Mouse (Mus musculus) heart, postnatal 0 days (tissue): ENCODE results near the gene Vwa2. TPM values are rescaled to one million over a fixed set of nuclear protein-coding genes. Genes with fewer than 3 reads are reported as not detected.

Source experiments
- ATAC-seq: fragments of 200-750 bp; cut with Nextera tagmentation; 2 replicates; pipeline ENCODE4 v1.8.0; 2017; ENCODE audit warnings: low read depth, moderate number of reproducible peaks, moderate library complexity; ENCODE audit not compliant: insufficient read depth
- DNase-seq: peaks from one replicate; pipeline ENCODE4 v3.0.0-alpha.2; 2016; ENCODE audit warnings: low spot score
- H3K27ac ChIP-seq: fragments of 300-500 bp; sonication (generic); 2 replicates; pipeline ENCODE4 v1.5.1; 2014; ENCODE audit warnings: low read depth, mild to moderate bottlenecking
- H3K27me3 ChIP-seq: fragments of 300-500 bp; sonication (generic); 2 replicates; pipeline ENCODE4 v1.6.1; 2014; ENCODE audit warnings: low read length, mixed read lengths; ENCODE audit not compliant: control insufficient read depth, insufficient read depth
- H3K36me3 ChIP-seq: fragments of 300-500 bp; sonication (generic); replicated peaks from 2 replicates; pipeline ENCODE4 v1.6.1; 2014; ENCODE audit warnings: low read length, mixed read lengths; ENCODE audit not compliant: control insufficient read depth, insufficient read depth
- H3K4me1 ChIP-seq: fragments of 300-500 bp; sonication (generic); 2 replicates; pipeline ENCODE4 v1.6.1; 2014; ENCODE audit warnings: antibody characterized with exemption; ENCODE audit not compliant: control insufficient read depth, insufficient read depth
- H3K4me2 ChIP-seq: fragments of 300-500 bp; sonication (generic); 2 replicates; pipeline ENCODE4 v1.6.1; 2014; ENCODE audit warnings: low read depth, mild to moderate bottlenecking, low read length, moderate library complexity
- H3K4me3 ChIP-seq: fragments of 300-500 bp; sonication (generic); 2 replicates; pipeline ENCODE4 v1.5.1; 2014; ENCODE audit warnings: low read depth, low read length
- H3K9ac ChIP-seq: fragments of 300-500 bp; sonication (generic); replicated peaks from 2 replicates; pipeline ENCODE4 v1.6.1; 2014; ENCODE audit warnings: low read depth, low read length, mixed read lengths
- H3K9me3 ChIP-seq: fragments of 300-500 bp; sonication (generic); replicated peaks from 2 replicates; pipeline ENCODE4 v1.6.1; 2016; ENCODE audit warnings: low read length; ENCODE audit not compliant: control insufficient read depth
- CTCF ChIP-seq: IDR thresholded peaks from 2 replicates; pipeline ENCODE4 v1.5.1; 2016; ENCODE audit warnings: antibody characterized with exemption, control low read depth, low read depth
- EP300 ChIP-seq: IDR thresholded peaks from 2 replicates; pipeline ENCODE4 v1.6.1; 2016; ENCODE audit warnings: antibody characterized with exemption, low read depth
- WGBS: fragments of 180-500 bp; shearing (Covaris S2); extraction: QIAGEN DNeasy Blood & Tissue Kit; methylation state at CpG from one replicate; pipeline ENCODE4 v1.1.7; 2014; 5-methylcytosine and 5-hydroxymethylcytosine counted together
- polyA plus RNA-seq: library from polyadenylated mRNA; unstranded; fragments of >200 nt; fragmentation: Nextera tagmentation; extraction: Ambion mirVana; gene quantifications from 2 replicates; pipeline ENCODE4 v1.2.1, GENCODE M21; 2015
- total RNA-seq: library from RNA; depleted of rRNA; stranded (reverse); fragments of >200 nt; gene quantifications from 2 replicates; pipeline ENCODE4 v1.2.3, GENCODE M21; 2014; ENCODE audit warnings: low replicate concordance; rRNA removed

Vwa2 gene
- total RNA-seq = 0.11 TPM in 1 of 2 replicates, not detected in the other
- not detected in 2 replicates for polyA plus RNA-seq

DNA sequence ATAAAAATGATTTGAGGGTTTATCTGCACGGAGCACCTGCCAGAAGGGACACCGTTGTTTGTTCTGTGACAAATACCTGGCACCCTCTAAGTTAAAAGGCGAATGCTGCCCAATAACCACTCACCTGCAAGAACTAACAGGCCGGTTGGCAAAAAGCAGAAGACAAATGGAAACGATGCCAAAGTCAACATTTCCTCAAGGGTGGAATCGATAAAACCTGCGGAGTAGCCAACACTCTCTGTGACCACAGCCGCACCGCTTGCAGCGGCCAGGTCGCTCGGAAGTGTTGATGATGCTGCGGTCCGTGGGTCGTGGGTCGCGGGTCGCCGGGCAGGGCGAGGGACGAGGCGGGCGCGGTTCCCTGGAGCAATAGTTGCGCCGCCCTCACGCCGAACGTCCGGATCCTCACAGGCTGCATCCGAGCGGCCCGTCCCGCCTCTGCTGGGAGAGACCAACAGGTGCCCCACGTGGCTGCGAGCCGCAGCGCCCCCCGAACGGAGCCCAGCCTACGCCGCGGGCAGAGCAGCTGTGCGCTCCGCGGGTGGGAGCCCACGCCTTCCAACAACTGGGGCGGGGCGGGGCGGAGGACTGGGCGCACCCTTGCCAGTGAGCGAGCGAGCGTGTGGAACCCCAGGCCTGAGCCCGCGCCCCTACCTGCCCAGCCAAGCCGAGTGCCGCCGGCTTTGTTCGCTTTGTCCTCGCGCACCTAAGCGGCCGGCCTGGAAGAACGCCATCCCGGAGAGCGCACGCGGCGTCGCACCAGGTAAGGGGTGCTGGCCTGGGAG, at the start of gene Vwa2:
TSS of gene Vwa2 (plus strand) at position 434 of the 785 bp plus-strand sequence.
- peak within 1 kb of the TSS; percentile 56 for H3K4me3 ChIP-seq
- 3% methylated on average over 63 of the region's 71 CpGs for whole genome bisulfite sequencing
- ATAC-seq = peak; percentile 33; the same call in 1 of the 2 replicates
- no peak within 1 kb of the TSS for H3K27ac ChIP-seq
- H3K9me3 ChIP-seq = no peaks in the 10 kb centered on the region
- H3K4me1 ChIP-seq = peaks cover 5% of the 10 kb centered on the region; the same call in 1 of the 2 replicates
- H3K36me3 ChIP-seq = no peaks in the 10 kb centered on the region
- TF ChIP-seq EP300 (no peak), CTCF (no peak)
- peak within 1 kb of the TSS; percentile 91 for H3K4me2 ChIP-seq
- DNase-seq = no peak
- peaks cover 84% of the 10 kb centered on the region for H3K27me3 ChIP-seq
- H3K9ac ChIP-seq = no peak within 1 kb of the TSS; the same call in 1 of the 2 replicates

DNA sequence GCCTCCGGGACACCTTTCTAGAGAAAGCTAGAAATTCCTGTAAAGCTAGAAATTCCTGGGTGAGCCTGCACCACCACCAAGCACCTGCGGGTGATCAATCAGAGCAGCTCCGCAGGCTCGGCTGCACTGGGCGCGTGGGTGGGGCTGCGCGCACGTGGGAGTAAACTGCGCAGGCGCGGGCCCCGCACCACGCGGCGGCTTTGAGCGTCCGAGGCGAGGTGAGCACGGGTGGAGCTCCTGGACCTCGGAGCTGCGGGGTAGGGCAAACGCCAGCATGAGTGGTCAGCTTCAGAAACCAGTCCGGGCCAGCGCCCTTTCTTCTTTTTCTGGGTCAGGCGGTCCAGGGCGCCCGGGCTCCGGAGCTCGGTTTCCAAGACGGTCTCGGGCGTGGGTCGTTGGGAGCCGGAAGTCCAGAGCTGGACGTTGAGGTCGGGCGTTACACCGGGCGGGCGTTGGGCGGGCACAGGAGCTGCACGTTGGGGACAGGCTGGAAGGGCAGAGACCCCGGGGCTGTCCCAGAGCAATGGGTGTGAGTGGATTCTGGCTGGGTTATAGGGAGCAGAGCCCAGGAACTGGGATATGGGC, 47.9 kb upstream of the Vwa2 start, which contains the start of gene Tdrd1:
TSS of gene Tdrd1 (plus strand) at position 163 of the 585 bp plus-strand sequence.
- H3K4me3 ChIP-seq = 0 out of 2 replicates have a peak within 1 kb of the TSS, but pooled peaks have one; percentile 12
- no peak within 1 kb of the TSS for H3K27ac ChIP-seq
- TF ChIP-seq CTCF = no peak
- TF ChIP-seq EP300 = no peak
- no peak for ATAC-seq
- whole genome bisulfite sequencing = 51% methylated on average over 42 of the region's 44 CpGs
- H3K4me2 ChIP-seq = peak within 1 kb of the TSS; percentile 41; the same call in 1 of the 2 replicates
- peaks cover 7% of the 10 kb centered on the region; the same call in 1 of the 2 replicates for H3K27me3 ChIP-seq
- DNase-seq = no peak
- H3K4me1 ChIP-seq = peaks cover 5% of the 10 kb centered on the region
- H3K36me3 ChIP-seq = no peaks in the 10 kb centered on the region
- no peaks in the 10 kb centered on the region for H3K9me3 ChIP-seq
- no peak within 1 kb of the TSS for H3K9ac ChIP-seq

DNA sequence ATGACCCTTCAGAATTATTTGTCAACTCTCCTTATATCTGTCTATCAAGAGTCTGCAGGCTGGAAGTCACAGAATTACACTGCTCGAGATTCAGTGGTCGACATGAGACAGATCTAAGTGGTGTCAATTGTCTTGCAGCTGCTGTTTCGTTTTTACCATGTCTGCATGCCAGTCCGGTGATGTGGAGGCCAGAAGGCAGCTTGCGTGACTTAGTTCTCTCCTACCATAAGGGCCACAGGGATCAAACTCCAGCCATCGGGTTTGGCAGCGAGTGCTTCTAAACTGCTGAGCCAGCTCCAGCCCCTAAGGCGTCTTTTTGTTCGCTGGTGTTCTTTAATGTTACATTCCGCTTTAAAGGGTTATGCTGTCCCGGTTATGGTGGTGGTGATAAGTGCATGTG, 45.7 kb upstream of the Vwa2 start:
- 69% methylated on average over 11 of the region's 11 CpGs for WGBS
- no peak overlapping the region for H3K9ac ChIP-seq
- TF ChIP-seq EP300 (no peak), CTCF (no peak)

DNA sequence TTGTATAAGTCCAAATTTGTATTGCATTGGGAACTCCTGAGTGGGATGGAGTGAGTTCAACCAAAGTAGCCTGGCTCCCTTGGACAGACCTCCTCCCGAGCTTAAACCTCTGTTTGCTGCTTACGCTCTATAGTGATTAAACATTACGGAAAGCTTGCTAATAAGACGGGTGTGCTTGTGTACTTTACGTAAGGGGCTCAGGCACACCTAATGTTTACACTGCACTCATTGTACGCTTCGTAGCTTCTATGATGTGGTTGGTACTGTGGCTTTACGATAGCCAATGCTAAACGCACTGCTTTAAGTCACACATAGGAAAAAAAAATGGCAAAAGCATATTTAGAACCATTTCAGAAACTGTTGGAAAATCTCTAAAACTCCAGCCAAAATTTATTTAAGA, 44.8 kb upstream of the Vwa2 start:
- no peaks in the 10 kb centered on the region for H3K4me1 ChIP-seq
- H3K27ac ChIP-seq = no peak overlapping the region
- H3K27me3 ChIP-seq = peaks cover 7% of the 10 kb centered on the region; the same call in 1 of the 2 replicates
- no peak overlapping the region for H3K4me3 ChIP-seq
- H3K4me2 ChIP-seq = no peak overlapping the region
- H3K9me3 ChIP-seq = no peaks in the 10 kb centered on the region
- no peak for TF ChIP-seq CTCF
- no peak for TF ChIP-seq EP300
- ATAC-seq (no peak), DNase-seq (no peak)
- no peaks in the 10 kb centered on the region for H3K36me3 ChIP-seq
- WGBS = 86% methylated on average over 9 of the region's 9 CpGs
- H3K9ac ChIP-seq = no peak overlapping the region

More for the DNA sequence above, 45.7 kb upstream of the Vwa2 start:
- H3K36me3 ChIP-seq = no peaks in the 10 kb centered on the region
- H3K4me1 ChIP-seq = no peaks in the 10 kb centered on the region
- H3K4me2 ChIP-seq = no peak overlapping the region
- DNase-seq = no peak
- peaks cover 7% of the 10 kb centered on the region; the same call in 1 of the 2 replicates for H3K27me3 ChIP-seq
- no peak overlapping the region for H3K4me3 ChIP-seq
- H3K9me3 ChIP-seq = no peaks in the 10 kb centered on the region
- no peak for ATAC-seq
- H3K27ac ChIP-seq = no peak overlapping the region

DNA sequence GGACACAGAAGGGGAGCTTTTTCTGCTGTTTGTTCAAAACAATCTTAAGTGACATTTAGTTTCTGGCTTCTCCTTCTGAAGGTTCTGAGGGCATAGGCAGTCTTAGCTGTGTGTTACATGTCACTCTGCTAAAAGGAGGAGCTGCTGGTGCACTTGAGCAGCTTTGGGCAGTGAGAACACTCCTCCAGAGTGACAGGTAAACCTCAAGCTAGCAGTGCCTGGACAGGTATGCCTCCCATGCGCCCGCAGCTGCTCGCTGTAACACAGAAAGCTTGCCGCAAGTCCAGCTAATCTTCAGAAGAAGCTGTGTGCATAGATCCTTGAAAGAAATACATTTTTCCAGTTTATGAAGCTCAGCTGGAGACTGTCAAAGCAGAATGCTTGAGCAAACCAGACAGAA, 43.9 kb upstream of the Vwa2 start:
- H3K36me3 ChIP-seq = no peaks in the 10 kb centered on the region
- no peak overlapping the region for H3K27ac ChIP-seq
- ATAC-seq (no peak), DNase-seq (no peak)
- no peak overlapping the region for H3K4me2 ChIP-seq
- no peaks in the 10 kb centered on the region for H3K9me3 ChIP-seq
- H3K4me3 ChIP-seq = no peak overlapping the region
- WGBS = 91% methylated on average over 4 of the region's 4 CpGs
- H3K27me3 ChIP-seq = peaks cover 7% of the 10 kb centered on the region; the same call in 1 of the 2 replicates
- TF ChIP-seq EP300 (no peak), CTCF (no peak)
- H3K4me1 ChIP-seq = no peaks in the 10 kb centered on the region
- H3K9ac ChIP-seq = no peak overlapping the region
